Mouse (Mus musculus) embryonic facial prominence, embryonic 11.5 days (tissue): ENCODE results near the gene Prkaa2. TPM values are rescaled to one million over a fixed set of nuclear protein-coding genes. Genes with fewer than 3 reads are reported as not detected.
A peak's percentile ranks its signal among the peaks of the same experiment; 100 is the strongest.

ENCODE experiments used
- ATAC-seq: fragments of 200-750 bp; cut with Nextera tagmentation; replicated peaks from 2 replicates; pipeline ENCODE4 v1.8.0; 2017; ENCODE audit warnings: low read depth; ENCODE audit not compliant: insufficient number of reproducible peaks, low FRiP score, low TSS enrichment
- DNase-seq: peaks from one replicate; pipeline ENCODE4 v3.0.0-alpha.2; 2015; ENCODE audit warnings: low spot score
- H3K27ac ChIP-seq: fragments of 300-500 bp; sonication (generic); replicated peaks from 2 replicates; pipeline ENCODE4 v1.5.1; 2014; ENCODE audit warnings: mild to moderate bottlenecking, low read depth, low read length, control low read depth
- H3K27me3 ChIP-seq: fragments of 300-500 bp; sonication (generic); 2 replicates; pipeline ENCODE4 v1.6.1; 2014; ENCODE audit warnings: mild to moderate bottlenecking, low read length, moderate library complexity, mixed read lengths; ENCODE audit not compliant: control insufficient read depth, insufficient read depth
- H3K36me3 ChIP-seq: fragments of 300-500 bp; sonication (generic); replicated peaks from 2 replicates; pipeline ENCODE4 v1.6.1; 2014; ENCODE audit warnings: low read depth, mild to moderate bottlenecking, low read length, moderate library complexity, mixed read lengths; ENCODE audit not compliant: control insufficient read depth, insufficient read depth
- H3K4me1 ChIP-seq: fragments of 300-500 bp; sonication (generic); 2 replicates; pipeline ENCODE4 v1.6.1; 2014; ENCODE audit warnings: low read length, mixed read lengths; ENCODE audit not compliant: control insufficient read depth, insufficient read depth
- H3K4me2 ChIP-seq: fragments of 300-500 bp; sonication (generic); 2 replicates; pipeline ENCODE4 v1.6.1; 2014; ENCODE audit warnings: low read depth, mild to moderate bottlenecking, control low read depth, low read length, moderate library complexity
- H3K4me3 ChIP-seq: fragments of 300-500 bp; sonication (generic); 2 replicates; pipeline ENCODE4 v1.5.1; 2014; ENCODE audit warnings: low read depth, low read length, control low read depth
- H3K9ac ChIP-seq: fragments of 300-500 bp; sonication (generic); replicated peaks from 2 replicates; pipeline ENCODE4 v1.6.1; 2014; ENCODE audit warnings: mild to moderate bottlenecking, control low read depth, low read length
- H3K9me3 ChIP-seq: fragments of 300-500 bp; sonication (generic); replicated peaks from 2 replicates; pipeline ENCODE4 v1.6.1; 2016; ENCODE audit warnings: mild to moderate bottlenecking, low read length, inconsistent platforms, mixed read lengths; ENCODE audit not compliant: control insufficient read depth
- WGBS: fragments of 180-500 bp; shearing (Covaris S2); extraction: QIAGEN DNeasy Blood & Tissue Kit; methylation state at CpG from one replicate; pipeline ENCODE4 v1.1.7; 2014; 5-methylcytosine and 5-hydroxymethylcytosine counted together
- polyA plus RNA-seq: library from polyadenylated mRNA; unstranded; fragments of >200 nt; fragmentation: Nextera tagmentation; extraction: Ambion mirVana; gene quantifications from 2 replicates; pipeline ENCODE4 v1.2.1, GENCODE M21; 2014

Gene Prkaa2
- polyA plus RNA-seq, 1 experiment from 2014 or later: 1.5 TPM

DNA sequence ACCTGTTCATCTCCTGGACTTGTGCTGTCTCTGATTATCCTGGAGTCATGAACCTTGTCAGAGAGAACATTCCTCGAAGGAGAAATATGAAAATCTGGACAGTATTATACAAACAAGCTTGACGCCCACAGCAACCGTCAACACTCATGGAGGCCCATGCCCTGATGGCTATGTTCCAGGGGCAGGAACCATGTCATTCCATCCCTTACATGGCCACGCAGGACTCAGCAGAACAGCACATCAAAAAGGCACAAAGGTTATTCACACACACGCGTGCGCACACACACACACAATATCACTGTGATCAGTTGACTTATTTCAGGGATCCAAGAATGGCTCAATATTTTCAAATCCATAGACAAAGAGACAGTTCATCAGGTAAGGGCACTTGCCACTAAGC is 20.3 kb downstream of the Prkaa2 start:
- H3K4me2 ChIP-seq: no peak overlapping the region
- H3K36me3 ChIP-seq: no peaks in the 10 kb centered on the region
- no peaks in the 10 kb centered on the region for H3K4me1 ChIP-seq
- no peak overlapping the region for H3K4me3 ChIP-seq
- H3K27me3 ChIP-seq: no peaks in the 10 kb centered on the region
- H3K27ac ChIP-seq: no peak overlapping the region
- DNase-seq (no peak), ATAC-seq (no peak)
- no peaks in the 10 kb centered on the region for H3K9me3 ChIP-seq
- no peak overlapping the region for H3K9ac ChIP-seq
- 86% methylated on average over 7 of the region's 7 CpGs for WGBS

DNA sequence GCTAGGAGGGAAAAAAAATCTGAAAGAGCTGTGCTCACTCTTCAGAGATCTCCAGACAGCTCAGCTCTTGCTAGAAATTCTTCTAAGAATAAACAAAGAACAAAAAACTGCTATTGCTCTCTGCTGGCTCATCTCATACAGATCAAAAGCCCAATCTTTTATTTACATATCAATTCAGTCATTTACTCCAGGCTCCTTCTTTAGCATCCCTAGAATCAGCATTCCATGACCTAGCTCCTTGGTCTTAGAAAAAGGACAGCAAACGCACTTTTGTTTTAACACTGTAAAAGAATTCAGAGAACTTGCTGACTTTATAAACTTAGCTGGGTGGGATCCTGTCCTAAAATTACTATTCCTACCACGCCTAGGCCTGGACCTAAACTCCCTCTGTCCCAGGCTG is 21.0 kb downstream of the Prkaa2 start:
- no peaks in the 10 kb centered on the region for H3K4me1 ChIP-seq
- H3K27me3 ChIP-seq: no peaks in the 10 kb centered on the region
- no peaks in the 10 kb centered on the region for H3K9me3 ChIP-seq
- DNase-seq: no peak
- H3K27ac ChIP-seq: no peak overlapping the region
- WGBS: 78% methylated on average over 2 of the region's 2 CpGs
- H3K36me3 ChIP-seq: no peaks in the 10 kb centered on the region
- no peak for ATAC-seq
- H3K4me2 ChIP-seq: no peak overlapping the region
- H3K9ac ChIP-seq: no peak overlapping the region
- no peak overlapping the region for H3K4me3 ChIP-seq

DNA sequence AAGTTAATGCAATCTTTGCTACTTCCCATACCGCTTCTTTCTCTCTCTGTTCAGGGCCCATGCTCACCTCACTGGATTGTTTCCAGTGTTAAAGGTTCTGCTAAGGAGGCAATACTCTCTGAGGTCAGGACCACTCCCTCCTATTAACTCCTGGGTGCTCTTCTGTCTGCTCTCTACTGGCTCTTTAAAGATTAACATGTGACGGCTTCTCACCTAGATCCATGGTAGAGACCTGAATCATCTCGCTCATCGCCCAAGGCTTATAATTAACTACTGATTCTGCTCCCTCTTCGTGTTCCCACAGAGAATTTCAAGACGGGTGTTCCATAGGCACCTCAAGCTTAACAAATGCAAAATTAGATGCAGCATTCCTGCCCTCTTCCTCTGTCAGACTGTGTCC is 33.5 kb downstream of the Prkaa2 start:
- ATAC-seq: no peak
- Histone ChIP-seq H3K4me3 (no peak overlapping the region), H3K4me1 (no peaks in the 10 kb centered on the region), H3K9ac (no peak overlapping the region), H3K27ac (no peak overlapping the region), H3K27me3 (no peaks in the 10 kb centered on the region), H3K36me3 (no peaks in the 10 kb centered on the region), H3K9me3 (no peaks in the 10 kb centered on the region), H3K4me2 (no peak overlapping the region)
- no peak for DNase-seq
- 85% methylated on average over 6 of the region's 6 CpGs for WGBS

DNA sequence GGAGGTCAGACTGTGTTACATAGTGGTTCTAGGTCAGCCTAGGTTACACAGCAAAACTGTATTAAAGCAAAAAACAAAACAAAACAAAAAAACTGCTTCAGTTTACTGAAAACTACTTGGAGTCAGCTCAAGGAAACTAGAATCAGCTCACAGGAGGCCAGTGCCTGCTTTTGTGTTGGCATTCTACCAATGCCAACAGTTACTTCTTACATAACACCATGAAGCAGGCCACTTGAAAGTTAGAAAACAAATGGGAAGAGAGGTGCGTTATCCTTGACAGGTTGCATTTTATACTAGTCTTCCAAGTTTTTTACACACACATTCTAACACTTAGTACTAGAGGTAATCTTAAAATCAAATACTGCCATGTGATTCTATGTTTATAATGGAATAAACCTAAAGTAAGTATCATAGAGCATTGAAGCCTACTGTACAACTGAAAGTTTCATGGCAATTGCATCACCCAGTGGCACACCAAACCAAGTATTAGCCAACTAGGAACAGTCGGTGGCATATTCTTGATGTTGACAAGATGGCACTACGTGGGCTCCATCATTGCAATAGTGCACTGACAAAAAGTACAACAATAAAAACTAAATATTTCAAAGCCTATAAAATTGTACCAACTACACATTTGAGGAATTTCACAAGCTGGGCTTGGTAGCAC is 37.8 kb downstream of the Prkaa2 start:
- no peak overlapping the region for H3K27ac ChIP-seq
- no peaks in the 10 kb centered on the region for H3K4me1 ChIP-seq
- ATAC-seq (no peak), DNase-seq (no peak)
- no peak overlapping the region for H3K9ac ChIP-seq
- no peak overlapping the region for H3K4me3 ChIP-seq
- H3K36me3 ChIP-seq: no peaks in the 10 kb centered on the region
- H3K4me2 ChIP-seq: no peak overlapping the region
- no peaks in the 10 kb centered on the region for H3K9me3 ChIP-seq
- 94% methylated on average over 3 of the region's 3 CpGs for WGBS
- H3K27me3 ChIP-seq: no peaks in the 10 kb centered on the region

DNA sequence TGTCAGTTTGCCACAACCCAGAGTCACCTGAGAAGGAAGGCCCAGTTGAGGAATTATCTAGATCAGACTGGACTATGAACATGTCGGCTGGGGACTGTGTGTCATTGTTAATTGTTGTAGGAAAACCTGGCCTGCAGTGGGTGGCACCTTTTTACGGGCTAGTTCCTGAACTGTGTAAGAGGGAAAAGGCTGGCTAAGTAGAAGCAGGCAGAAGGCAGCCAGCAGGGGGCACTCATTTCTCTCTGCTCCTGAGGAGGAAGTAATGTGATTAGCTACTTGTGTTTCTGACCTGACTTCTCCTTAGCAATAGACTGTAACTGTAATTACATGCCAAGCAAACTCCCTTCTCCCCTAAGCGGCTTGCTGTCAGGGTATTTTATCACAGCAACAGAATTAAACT is 38.7 kb downstream of the Prkaa2 start:
- ATAC-seq (no peak), DNase-seq (peak; percentile 80)
- Histone ChIP-seq H3K36me3 (no peaks in the 10 kb centered on the region), H3K9ac (no peak overlapping the region), H3K9me3 (no peaks in the 10 kb centered on the region), H3K27ac (no peak overlapping the region), H3K4me1 (no peaks in the 10 kb centered on the region), H3K4me3 (no peak overlapping the region), H3K4me2 (no peak overlapping the region), H3K27me3 (no peaks in the 10 kb centered on the region)
- WGBS: 28% methylated on average over 3 of the region's 3 CpGs

DNA sequence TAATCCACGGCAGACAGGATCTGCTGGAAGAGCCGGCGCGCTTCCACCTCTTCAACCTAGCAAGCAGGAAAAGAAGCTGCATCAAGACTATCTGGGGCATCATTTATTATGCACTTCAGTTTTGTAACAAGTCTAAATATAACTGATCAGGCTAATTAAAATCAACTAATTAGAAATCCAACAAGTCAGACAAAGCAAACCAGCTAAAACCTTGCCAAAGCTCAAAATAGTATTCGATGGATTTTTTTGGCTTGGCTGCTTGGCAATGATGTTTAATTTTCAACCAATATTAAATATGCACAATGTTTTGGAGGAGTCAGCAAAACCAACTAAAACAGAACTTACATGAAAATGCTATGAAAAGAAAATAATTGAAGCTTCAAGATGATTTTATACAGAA is 58.4 kb downstream of the Prkaa2 start:
- Histone ChIP-seq H3K36me3 (no peaks in the 10 kb centered on the region), H3K27ac (no peak overlapping the region), H3K4me3 (no peak overlapping the region), H3K9ac (no peak overlapping the region), H3K4me1 (no peaks in the 10 kb centered on the region), H3K27me3 (no peaks in the 10 kb centered on the region), H3K4me2 (no peak overlapping the region), H3K9me3 (no peaks in the 10 kb centered on the region)
- no peak for DNase-seq
- WGBS: 91% methylated on average over 5 of the region's 5 CpGs
- no peak for ATAC-seq

DNA sequence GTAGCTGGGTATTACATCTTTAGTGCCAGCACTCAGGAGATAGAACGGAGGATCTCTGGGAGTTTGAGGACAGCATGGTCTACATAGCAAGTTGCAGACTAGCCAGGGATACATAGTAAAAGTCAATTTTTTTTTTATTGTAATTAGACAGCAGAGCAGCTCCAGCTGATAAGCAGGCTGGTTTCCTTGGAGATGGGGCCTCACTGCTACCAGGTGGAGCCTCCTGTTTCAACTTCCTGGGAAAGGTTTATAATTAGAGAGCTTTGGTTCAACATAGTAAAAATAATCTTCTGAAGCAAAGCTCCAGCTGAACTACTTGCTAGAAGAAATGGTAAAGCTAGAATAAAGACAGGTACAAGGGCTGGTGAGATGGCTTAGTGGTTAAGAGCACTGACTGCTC is 59.6 kb downstream of the Prkaa2 start:
- Histone ChIP-seq H3K27me3 (no peaks in the 10 kb centered on the region), H3K4me2 (no peak overlapping the region), H3K27ac (no peak overlapping the region), H3K9me3 (no peaks in the 10 kb centered on the region), H3K4me1 (no peaks in the 10 kb centered on the region), H3K9ac (no peak overlapping the region), H3K36me3 (no peaks in the 10 kb centered on the region), H3K4me3 (no peak overlapping the region)
- 88% methylated on average over 1 of the region's 1 CpGs for WGBS
- no peak for DNase-seq
- ATAC-seq: no peak

DNA sequence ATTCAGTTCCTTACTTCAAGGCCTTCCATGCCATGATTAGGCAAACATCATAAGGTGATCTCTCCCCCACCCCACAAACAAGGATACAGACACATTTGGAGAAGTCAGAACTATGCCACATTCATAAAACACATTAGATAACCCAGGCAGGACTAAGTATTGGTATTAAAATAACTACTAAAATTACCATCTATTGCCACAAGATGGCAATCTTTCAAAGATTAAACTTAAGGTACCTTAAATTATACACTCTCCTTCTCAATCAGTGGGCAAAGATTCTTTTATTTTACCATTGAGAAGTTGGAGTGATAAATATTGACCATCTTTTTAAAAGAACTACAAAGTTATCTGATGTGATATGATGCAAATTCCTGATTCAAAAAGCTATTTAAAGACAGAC is 75.4 kb downstream of the Prkaa2 start:
- ATAC-seq (no peak), DNase-seq (peak; percentile 66)
- Histone ChIP-seq H3K9ac (no peak overlapping the region), H3K27me3 (no peaks in the 10 kb centered on the region), H3K4me2 (no peak overlapping the region), H3K4me1 (no peaks in the 10 kb centered on the region), H3K27ac (no peak overlapping the region), H3K9me3 (no peaks in the 10 kb centered on the region), H3K36me3 (no peaks in the 10 kb centered on the region), H3K4me3 (no peak overlapping the region)
